Mouse (Mus musculus) testis, adult 2 months (tissue): ENCODE measurements at regions not wholly inside any gene's neighbourhood (a gene's known extent, or its start where the extent isn't known, plus 50 kb on each side); places are given as distances from the start of the nearest gene placed in this dataset.
A peak's percentile ranks its signal among the peaks of the same experiment; 100 is the strongest.

Experiments used
- H3K27ac ChIP-seq: fragments of 200-500 bp; 2 replicates; pipeline ENCODE4 v1.5.1; 2012; ENCODE audit warnings: low read depth, low read length; ENCODE audit not compliant: control insufficient read depth, insufficient read depth
- H3K27me3 ChIP-seq: fragments of 200-500 bp; 2 replicates; pipeline ENCODE4 v1.6.1; 2012; ENCODE audit warnings: mild to moderate bottlenecking, low read length, moderate library complexity; ENCODE audit not compliant: control insufficient read depth, insufficient read depth
- H3K36me3 ChIP-seq: fragments of 200-500 bp; 2 replicates; pipeline ENCODE4 v1.6.1; 2012; ENCODE audit warnings: mild to moderate bottlenecking, low read length; ENCODE audit not compliant: control insufficient read depth, insufficient read depth
- H3K4me1 ChIP-seq: fragments of 200-500 bp; 2 replicates; pipeline ENCODE4 v1.6.1; 2012; ENCODE audit warnings: low read length; ENCODE audit not compliant: control insufficient read depth, insufficient read depth
- H3K4me3 ChIP-seq: fragments of 200-500 bp; 2 replicates; pipeline ENCODE4 v1.5.1; 2012; ENCODE audit warnings: low read depth, mild to moderate bottlenecking, low read length, moderate library complexity, mixed read lengths; ENCODE audit not compliant: control insufficient read depth
- CTCF ChIP-seq: fragments of 200-500 bp; IDR thresholded peaks from 2 replicates; pipeline ENCODE4 v1.5.1; 2012; ENCODE audit warnings: low read depth, mild to moderate bottlenecking, inconsistent platforms, low read length, moderate library complexity; ENCODE audit not compliant: control insufficient read depth, insufficient read depth, insufficient replicate concordance
- POLR2A ChIP-seq: fragments of 200-500 bp; IDR thresholded peaks from 2 replicates; pipeline ENCODE4 v1.6.1; 2012; ENCODE audit warnings: low read depth, mild to moderate bottlenecking, inconsistent platforms, low read length, moderate library complexity; ENCODE audit not compliant: control insufficient read depth

DNA sequence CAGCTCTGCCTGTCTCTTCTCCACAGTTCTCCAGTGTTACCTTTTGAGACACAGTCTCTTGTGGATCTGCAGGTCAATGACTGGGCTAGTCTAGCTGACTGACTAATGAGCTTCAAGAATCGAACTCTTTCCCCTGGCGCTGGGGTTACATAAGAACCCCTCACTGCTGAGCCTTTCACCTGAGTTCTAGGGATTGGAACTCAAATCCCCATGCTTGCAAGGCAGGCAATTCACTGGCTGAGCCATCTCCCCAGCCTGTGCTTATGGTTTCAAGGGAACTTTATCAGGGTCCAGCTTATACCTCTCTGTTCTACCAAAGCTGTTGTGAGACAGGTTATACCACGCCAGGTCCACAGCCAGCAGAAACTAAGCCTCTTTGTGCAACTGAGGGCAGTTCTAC lies 69.7 kb upstream of the Armc2 start:
- Histone ChIP-seq H3K4me1 (peaks cover 8% of the 10 kb centered on the region; the same call in 1 of the 2 replicates), H3K36me3 (no peaks in the 10 kb centered on the region), H3K27me3 (no peaks in the 10 kb centered on the region), H3K27ac (no peak overlapping the region), H3K4me3 (no peak overlapping the region)
- TF ChIP-seq CTCF (no peak), POLR2A (no peak)

DNA sequence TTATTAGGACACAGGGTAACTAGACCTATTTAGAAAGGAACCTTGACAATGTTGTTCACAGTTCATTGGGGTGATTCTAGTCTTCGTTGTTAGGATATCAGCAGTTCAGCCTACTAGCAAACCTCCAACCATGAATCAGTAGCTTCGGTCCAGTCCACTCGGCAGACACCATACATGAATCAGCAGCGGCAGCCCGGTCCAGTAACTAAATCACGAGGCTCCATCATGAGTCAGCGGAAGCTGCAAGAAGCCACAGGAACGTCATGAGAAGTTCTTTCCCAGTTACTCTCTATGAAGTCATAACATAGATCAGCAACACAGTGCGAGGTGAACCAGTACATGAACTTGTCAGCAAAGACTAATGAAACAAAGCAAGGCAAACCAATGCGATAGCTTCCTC lies 68.4 kb upstream of the Armc2 start:
- TF ChIP-seq CTCF, result no peak
- no peak for TF ChIP-seq POLR2A
- Histone ChIP-seq H3K4me1 (peaks cover 3% of the 10 kb centered on the region; the same call in 1 of the 2 replicates), H3K27ac (no peak overlapping the region), H3K27me3 (no peaks in the 10 kb centered on the region), H3K36me3 (no peaks in the 10 kb centered on the region), H3K4me3 (no peak overlapping the region)

DNA sequence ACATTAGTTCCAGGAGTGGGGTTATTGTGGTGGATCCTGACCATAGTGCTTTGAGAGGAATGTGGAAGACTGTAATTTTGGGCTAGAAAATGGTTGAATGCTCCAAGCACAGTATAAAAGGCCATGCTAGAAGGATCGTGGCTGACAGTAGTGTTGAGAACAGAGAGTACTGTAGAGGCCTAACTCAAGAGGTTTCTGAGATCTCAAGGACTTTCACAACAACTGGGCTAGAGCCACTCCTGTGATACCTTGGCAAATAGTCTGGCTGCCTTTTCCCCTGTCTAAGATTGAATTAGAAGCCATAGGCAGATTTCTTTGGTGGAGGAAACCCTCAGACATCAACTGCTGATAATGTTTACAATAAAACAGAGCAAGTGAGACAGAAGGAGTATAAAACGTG lies 67.1 kb upstream of the Armc2 start:
- H3K27me3 ChIP-seq, result no peaks in the 10 kb centered on the region

DNA sequence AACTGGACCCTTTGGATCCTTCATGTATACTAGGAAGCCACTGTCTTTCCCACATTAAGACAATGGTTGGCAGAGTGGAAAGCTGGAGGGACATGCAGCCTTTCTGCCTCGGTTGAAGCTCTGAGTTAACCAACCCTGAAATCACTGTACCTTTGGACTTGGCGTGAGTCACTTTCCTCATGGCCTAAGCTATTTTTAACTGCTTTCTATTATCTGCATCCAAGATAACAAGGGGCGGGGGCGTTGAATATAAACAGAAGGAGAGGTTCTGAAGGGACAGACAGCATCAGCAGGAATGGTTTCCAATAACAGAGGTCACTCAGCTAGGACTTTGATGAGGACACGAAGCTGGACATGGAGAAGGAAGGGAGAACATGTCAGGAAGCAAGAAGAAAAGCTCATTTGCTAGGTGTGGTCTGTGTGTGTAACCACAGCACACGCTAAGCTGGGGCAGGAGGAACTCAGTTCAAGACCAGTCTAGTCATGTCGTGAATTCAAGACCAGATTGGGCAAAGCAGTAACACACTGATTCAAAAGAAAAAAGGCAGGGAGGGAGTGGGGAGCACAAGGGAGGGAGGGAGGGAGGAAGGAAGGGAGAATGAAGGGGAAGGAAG lies 64.1 kb upstream of the Armc2 start:
- TF ChIP-seq POLR2A (no peak), CTCF (no peak)
- Histone ChIP-seq H3K27ac (no peak overlapping the region), H3K36me3 (no peaks in the 10 kb centered on the region), H3K4me3 (no peak overlapping the region), H3K4me1 (0 out of 2 replicates have a peak, but pooled peaks cover 2% of the 10 kb centered on the region), H3K27me3 (no peaks in the 10 kb centered on the region)

More for the DNA sequence above, 67.1 kb upstream of the Armc2 start:
- H3K27ac ChIP-seq, result no peak overlapping the region
- H3K4me3 ChIP-seq, result no peak overlapping the region
- no peaks in the 10 kb centered on the region for H3K36me3 ChIP-seq
- TF ChIP-seq CTCF (no peak), POLR2A (no peak)
- peaks cover 4% of the 10 kb centered on the region; the same call in 1 of the 2 replicates for H3K4me1 ChIP-seq

DNA sequence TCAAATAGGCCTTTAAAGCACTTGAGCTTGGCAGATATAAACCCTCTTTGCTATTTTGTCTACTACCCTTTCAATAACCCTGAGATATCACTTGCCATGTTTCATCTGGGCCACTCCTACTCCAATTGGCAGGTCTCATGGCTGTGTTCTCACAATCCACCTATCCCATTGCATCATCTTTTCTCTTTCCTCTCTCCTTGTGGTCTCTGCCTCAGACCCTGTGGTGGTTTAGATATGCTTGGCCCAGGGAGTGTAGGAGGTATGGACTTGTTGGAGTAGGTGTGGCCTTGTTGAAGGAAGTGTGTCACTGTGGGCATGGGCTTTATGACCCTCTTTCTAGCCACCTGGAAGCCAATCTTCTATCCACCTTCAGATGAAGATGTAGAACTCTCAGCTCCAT lies 61.5 kb upstream of the Armc2 start:
- Histone ChIP-seq H3K4me3 (no peak overlapping the region), H3K4me1 (0 out of 2 replicates have a peak, but pooled peaks cover 2% of the 10 kb centered on the region), H3K36me3 (no peaks in the 10 kb centered on the region), H3K27me3 (no peaks in the 10 kb centered on the region), H3K27ac (no peak overlapping the region)
- TF ChIP-seq POLR2A (no peak), CTCF (no peak)

DNA sequence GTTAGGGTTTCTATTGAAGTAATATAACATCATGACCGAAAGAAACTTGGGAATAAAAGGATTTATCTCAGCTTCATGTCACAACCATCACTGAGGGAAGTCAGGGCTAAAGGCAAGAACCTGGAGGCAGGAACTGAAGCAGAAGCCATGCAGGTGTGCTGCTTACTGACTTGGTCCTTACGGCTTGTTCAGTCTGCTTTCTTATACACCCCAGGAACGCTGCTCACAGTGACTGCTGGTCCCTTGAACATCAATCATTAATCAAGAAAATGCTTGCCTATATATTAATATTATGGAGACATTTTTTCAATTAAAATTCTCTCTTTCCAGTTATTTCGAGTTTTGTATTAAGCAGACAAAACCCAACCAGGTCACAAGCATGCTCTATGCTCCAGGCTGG lies 58.5 kb upstream of the Armc2 start:
- no peaks in the 10 kb centered on the region for H3K27me3 ChIP-seq
- H3K27ac ChIP-seq, result no peak overlapping the region
- no peaks in the 10 kb centered on the region for H3K36me3 ChIP-seq
- H3K4me3 ChIP-seq, result no peak overlapping the region
- H3K4me1 ChIP-seq, result 0 out of 2 replicates have a peak, but pooled peaks cover 2% of the 10 kb centered on the region
- TF ChIP-seq CTCF (no peak), POLR2A (no peak)

DNA sequence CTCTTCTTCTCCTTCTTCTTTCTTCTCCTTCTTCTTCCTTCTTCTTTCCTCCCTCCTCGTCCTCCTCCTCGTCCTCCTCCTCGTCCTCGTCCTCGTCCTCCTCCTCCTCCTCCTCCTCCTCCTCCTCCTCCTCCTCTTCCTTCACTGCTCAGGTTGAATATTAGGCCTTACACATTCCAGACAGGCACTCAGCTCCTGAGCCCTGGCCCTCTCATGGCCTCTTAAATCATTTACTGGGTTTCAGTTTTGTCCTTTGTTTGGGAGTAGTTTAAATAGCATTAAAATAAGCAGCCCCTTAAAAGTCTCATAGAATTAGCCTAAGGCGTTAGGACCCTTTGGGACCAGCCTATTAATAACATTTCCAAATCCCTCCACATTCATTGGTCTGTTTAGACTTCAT lies 57.3 kb upstream of the Armc2 start:
- no peak overlapping the region for H3K4me3 ChIP-seq
- H3K27ac ChIP-seq, result no peak overlapping the region
- no peaks in the 10 kb centered on the region; the same call in 1 of the 2 replicates for H3K4me1 ChIP-seq
- TF ChIP-seq CTCF (no peak), POLR2A (no peak)
- H3K36me3 ChIP-seq, result no peaks in the 10 kb centered on the region
- H3K27me3 ChIP-seq, result no peaks in the 10 kb centered on the region

DNA sequence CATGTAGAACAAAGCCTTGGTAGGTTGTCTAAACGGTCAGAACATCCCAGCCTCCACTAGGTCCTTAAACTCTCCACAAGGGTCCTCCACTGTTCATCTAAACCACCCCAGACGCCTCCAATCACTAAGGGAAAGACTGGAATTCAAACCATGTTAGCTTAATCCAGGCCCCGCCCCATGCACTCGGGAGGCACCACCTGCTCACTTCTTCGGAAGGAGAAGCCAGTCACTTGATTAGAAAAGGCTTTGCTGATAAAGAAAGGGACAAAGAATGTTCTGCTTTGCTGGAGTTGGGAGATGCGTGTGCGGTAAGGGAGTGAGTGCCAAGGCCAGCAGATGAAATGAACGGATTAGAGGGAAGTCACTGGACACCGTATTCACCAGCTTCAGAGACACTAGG lies 54.5 kb upstream of the Armc2 start:
- TF ChIP-seq POLR2A (no peak), CTCF (no peak)
- no peak overlapping the region for H3K4me3 ChIP-seq
- H3K4me1 ChIP-seq, result no peaks in the 10 kb centered on the region; the same call in 1 of the 2 replicates
- H3K27ac ChIP-seq, result 0 out of 2 replicates have a peak overlapping the region, but pooled peaks have one; percentile 16
- H3K27me3 ChIP-seq, result no peaks in the 10 kb centered on the region
- H3K36me3 ChIP-seq, result no peaks in the 10 kb centered on the region
